Mouse (Mus musculus): ENCODE measurements at regions not wholly inside any gene's neighbourhood (a gene's known extent, or its start where the extent isn't known, plus 50 kb on each side); places are given as distances from the start of the nearest gene placed in this dataset.

DNA sequence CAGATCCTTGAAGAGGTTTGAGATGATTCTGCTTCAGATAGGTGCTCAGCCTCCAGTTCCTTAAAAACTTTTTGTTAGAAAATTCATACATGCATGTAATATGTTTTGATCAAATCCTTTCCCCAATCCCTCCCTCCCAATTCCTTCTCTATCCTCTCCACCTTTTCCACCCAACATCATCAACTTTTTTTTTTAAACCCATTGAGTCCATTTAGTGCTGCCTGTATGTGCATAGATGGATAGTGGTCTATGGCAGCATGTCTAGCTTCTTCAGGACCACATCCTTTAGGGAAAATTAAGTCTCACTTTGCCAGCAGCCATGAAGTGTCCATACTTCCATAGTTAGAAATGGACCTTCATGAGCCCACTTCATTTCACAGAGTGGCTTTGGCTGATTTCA, 167.2 kb upstream of the Klhl29 start:
- H3K4me2 ChIP-seq: no peak overlapping the region
- no peak overlapping the region for H3K27ac ChIP-seq
- H3K4me3 ChIP-seq (replicated peaks): no peak overlapping the region
- ATAC-seq (ENCODE audit: insufficient number of reproducible peaks, insufficient read depth, low FRiP score, low TSS enrichment, low read depth): no peak
- no peaks in the 10 kb centered on the region for H3K4me1 ChIP-seq (replicated peaks)
- H3K27me3 ChIP-seq: no peaks in the 10 kb centered on the region
- no peaks in the 10 kb centered on the region for H3K36me3 ChIP-seq
- no peak overlapping the region for H3K9ac ChIP-seq (replicated peaks)
- no peaks in the 10 kb centered on the region for H3K9me3 ChIP-seq

DNA sequence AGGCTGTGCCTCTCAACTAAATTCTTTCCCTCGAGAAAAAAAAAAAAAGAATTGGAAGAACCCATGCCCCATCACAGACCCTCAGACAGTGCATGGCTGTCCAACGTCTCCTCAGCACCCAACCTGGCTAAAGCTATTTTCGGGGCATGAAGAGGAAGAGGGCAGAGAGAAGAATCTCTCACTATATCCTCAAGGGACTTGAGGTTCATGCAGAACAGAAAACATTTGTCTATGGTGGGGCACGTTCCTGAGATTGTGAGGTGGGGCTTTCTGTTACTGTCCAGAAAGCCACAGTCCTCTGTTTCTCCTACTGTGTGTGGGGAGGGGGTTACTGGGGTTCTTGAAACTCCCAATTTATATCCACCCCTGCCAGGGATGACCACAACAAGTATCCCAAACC, 120.8 kb upstream of the Klhl29 start:
- WGBS: 83% methylated on average over 4 of the region's 4 CpGs
- H3K9ac ChIP-seq (replicated peaks): no peak overlapping the region
- no peaks in the 10 kb centered on the region for H3K27me3 ChIP-seq
- no peak overlapping the region for H3K27ac ChIP-seq
- H3K4me1 ChIP-seq (replicated peaks): 0 out of 2 replicates have a peak, but pooled peaks cover 3% of the 10 kb centered on the region
- H3K36me3 ChIP-seq: no peaks in the 10 kb centered on the region
- H3K4me2 ChIP-seq: no peak overlapping the region
- H3K4me3 ChIP-seq (replicated peaks): no peak overlapping the region
- H3K9me3 ChIP-seq: no peaks in the 10 kb centered on the region
- ATAC-seq (ENCODE audit: insufficient number of reproducible peaks, insufficient read depth, low FRiP score, low TSS enrichment, low read depth): no peak

GRCm38 (mm10) chr12:5494657-5495512, 119.4 kb upstream of the Klhl29 start:
- H3K9me3 ChIP-seq: no peaks in the 10 kb centered on the region
- H3K4me1 ChIP-seq (replicated peaks): 0 out of 2 replicates have a peak, but pooled peaks cover 3% of the 10 kb centered on the region
- peak overlapping the region; percentile 76; the same call in 1 of the 2 replicates for H3K27ac ChIP-seq
- peak; percentile 90; the same call in 1 of the 2 replicates for ATAC-seq (ENCODE audit: insufficient number of reproducible peaks, insufficient read depth, low FRiP score, low TSS enrichment, low read depth)
- H3K4me2 ChIP-seq: no peak overlapping the region
- no peaks in the 10 kb centered on the region for H3K36me3 ChIP-seq
- no peak overlapping the region for H3K4me3 ChIP-seq (replicated peaks)
- WGBS: 48% methylated on average over 7 of the region's 7 CpGs
- no peaks in the 10 kb centered on the region for H3K27me3 ChIP-seq
- no peak overlapping the region for H3K9ac ChIP-seq (replicated peaks)

DNA sequence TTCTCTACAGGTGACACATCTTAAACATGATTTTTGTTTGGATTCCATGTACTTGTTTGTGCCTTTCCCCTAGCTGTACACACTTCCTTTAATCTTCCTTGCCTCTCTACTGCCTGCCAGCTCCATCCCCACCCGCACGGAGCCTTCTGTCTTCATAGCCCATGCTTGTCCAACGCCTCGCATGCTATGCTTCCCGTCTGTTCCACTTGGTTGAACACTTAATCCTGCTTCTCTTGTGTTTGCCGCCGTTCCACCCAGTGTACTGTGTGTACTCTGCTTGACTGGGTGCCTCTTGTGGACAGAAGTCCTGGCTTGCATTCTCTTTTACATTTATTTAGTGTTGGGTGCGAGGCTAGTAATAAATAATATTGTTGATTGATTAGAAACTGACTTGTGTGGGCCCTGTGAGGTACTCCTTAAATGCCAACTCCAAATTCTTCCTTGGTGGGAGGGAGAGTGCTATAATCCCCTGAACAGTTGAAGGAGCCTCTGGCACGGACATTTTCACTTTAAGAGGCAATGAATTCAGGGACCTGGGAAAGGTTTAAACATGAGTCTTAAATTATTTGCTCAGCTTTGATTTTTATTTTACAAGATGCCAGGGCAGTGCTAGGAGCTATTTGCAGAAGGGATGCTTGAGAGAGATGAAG, 88.9 kb upstream of the Klhl29 start:
- Histone ChIP-seq H3K36me3 (no peaks in the 10 kb centered on the region), H3K4me3 (replicated peaks) (no peak overlapping the region), H3K4me2 (no peak overlapping the region), H3K27me3 (no peaks in the 10 kb centered on the region), H3K9ac (replicated peaks) (no peak overlapping the region), H3K4me1 (replicated peaks) (peaks cover 10% of the 10 kb centered on the region; the same call in 1 of the 2 replicates), H3K27ac (no peak overlapping the region), H3K9me3 (no peaks in the 10 kb centered on the region)
- 58% methylated on average over 9 of the region's 9 CpGs for WGBS
- ATAC-seq (ENCODE audit: insufficient number of reproducible peaks, insufficient read depth, low FRiP score, low TSS enrichment, low read depth): no peak

- WGBS: 90% methylated on average over 2 of the region's 2 CpGs
- no peak overlapping the region for H3K9ac ChIP-seq (replicated peaks)
- no peak overlapping the region for H3K27ac ChIP-seq
- H3K27me3 ChIP-seq: no peaks in the 10 kb centered on the region
- no peak overlapping the region for H3K4me3 ChIP-seq (replicated peaks)
- H3K4me1 ChIP-seq (replicated peaks): no peaks in the 10 kb centered on the region
- H3K9me3 ChIP-seq: no peaks in the 10 kb centered on the region
- ATAC-seq (ENCODE audit: insufficient number of reproducible peaks, insufficient read depth, low FRiP score, low TSS enrichment, low read depth): no peak
- no peak overlapping the region for H3K4me2 ChIP-seq
- H3K36me3 ChIP-seq: no peaks in the 10 kb centered on the region
These were observed 77.7 kb upstream of the Klhl29 start for GRCm38 (mm10) chr12:5453157-5453556.

- 69% methylated on average over 2 of the region's 2 CpGs for WGBS
These were observed 68.2 kb upstream of the Klhl29 start for GRCm38 (mm10) chr12:5443730-5444129.

GRCm38 (mm10) chr12:5443091-5443531, 67.6 kb upstream of the Klhl29 start:
- WGBS: 70% methylated on average over 7 of the region's 7 CpGs
- H3K36me3 ChIP-seq: no peaks in the 10 kb centered on the region
- ATAC-seq (ENCODE audit: insufficient number of reproducible peaks, insufficient read depth, low FRiP score, low TSS enrichment, low read depth): no peak
- no peak overlapping the region for H3K9ac ChIP-seq (replicated peaks)
- H3K27me3 ChIP-seq: no peaks in the 10 kb centered on the region
- H3K4me3 ChIP-seq (replicated peaks): no peak overlapping the region
- no peak overlapping the region for H3K4me2 ChIP-seq
- no peak overlapping the region for H3K27ac ChIP-seq
- H3K4me1 ChIP-seq (replicated peaks): peaks cover 12% of the 10 kb centered on the region; the same call in 1 of the 2 replicates
- no peaks in the 10 kb centered on the region for H3K9me3 ChIP-seq

More at GRCm38 (mm10) chr12:5443730-5444129, 68.2 kb upstream of the Klhl29 start:
- H3K4me3 ChIP-seq (replicated peaks): no peak overlapping the region
- H3K9ac ChIP-seq (replicated peaks): no peak overlapping the region
- no peak overlapping the region for H3K4me2 ChIP-seq
- no peaks in the 10 kb centered on the region for H3K9me3 ChIP-seq
- ATAC-seq (ENCODE audit: insufficient number of reproducible peaks, insufficient read depth, low FRiP score, low TSS enrichment, low read depth): no peak
- H3K27ac ChIP-seq: no peak overlapping the region
- H3K36me3 ChIP-seq: no peaks in the 10 kb centered on the region
- H3K4me1 ChIP-seq (replicated peaks): peaks cover 12% of the 10 kb centered on the region; the same call in 1 of the 2 replicates
- H3K27me3 ChIP-seq: no peaks in the 10 kb centered on the region

DNA sequence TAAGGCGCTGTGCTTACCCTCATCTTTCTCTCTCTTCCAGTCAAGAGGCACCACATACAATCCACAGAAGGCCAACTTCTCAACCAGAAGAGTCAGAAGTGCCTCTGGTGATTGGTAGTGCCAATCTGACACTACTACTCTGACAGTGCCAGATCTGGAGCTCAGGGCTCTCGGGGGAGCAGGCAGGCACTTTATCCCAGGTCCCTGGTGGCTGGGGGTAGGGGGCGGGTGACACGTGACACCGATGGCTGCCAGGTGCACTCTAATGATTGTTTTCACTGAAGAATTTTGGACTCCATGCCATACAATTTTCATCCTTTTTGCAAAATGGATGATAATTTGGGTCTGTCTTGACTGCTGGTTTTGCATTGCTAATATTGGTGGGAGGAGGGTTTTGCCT, 67.2 kb upstream of the Klhl29 start:
- no peaks in the 10 kb centered on the region for H3K9me3 ChIP-seq
- no peak overlapping the region for H3K4me3 ChIP-seq (replicated peaks)
- no peaks in the 10 kb centered on the region for H3K27me3 ChIP-seq
- H3K4me2 ChIP-seq: no peak overlapping the region
- ATAC-seq (ENCODE audit: insufficient number of reproducible peaks, insufficient read depth, low FRiP score, low TSS enrichment, low read depth): no peak
- 68% methylated on average over 5 of the region's 5 CpGs for WGBS
- peaks cover 12% of the 10 kb centered on the region; the same call in 1 of the 2 replicates for H3K4me1 ChIP-seq (replicated peaks)
- no peaks in the 10 kb centered on the region for H3K36me3 ChIP-seq
- no peak overlapping the region for H3K27ac ChIP-seq
- H3K9ac ChIP-seq (replicated peaks): no peak overlapping the region

DNA sequence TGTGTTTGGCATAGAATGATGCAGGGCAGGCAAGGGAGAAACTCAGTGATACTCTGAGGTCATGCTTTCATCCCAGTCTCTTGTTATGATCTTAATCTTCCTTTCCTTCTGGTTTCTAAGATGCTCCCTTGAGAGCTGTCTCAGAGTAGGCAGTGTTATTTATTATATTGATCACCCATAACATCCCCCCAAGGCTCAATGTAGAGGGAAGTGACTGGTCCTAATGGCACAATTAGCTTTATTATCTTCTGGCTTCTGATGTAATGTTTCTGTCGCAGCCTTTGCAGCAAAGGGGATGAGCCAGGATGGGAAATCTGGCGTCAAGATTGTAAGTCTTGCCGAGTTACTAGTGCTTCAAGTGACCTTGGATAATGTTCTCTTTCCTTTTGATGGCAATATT, 65.0 kb upstream of the Klhl29 start:
- Histone ChIP-seq H3K27me3 (no peaks in the 10 kb centered on the region), H3K4me2 (no peak overlapping the region), H3K4me1 (replicated peaks) (peaks cover 12% of the 10 kb centered on the region; the same call in 1 of the 2 replicates), H3K9me3 (no peaks in the 10 kb centered on the region), H3K4me3 (replicated peaks) (no peak overlapping the region), H3K27ac (no peak overlapping the region), H3K36me3 (no peaks in the 10 kb centered on the region), H3K9ac (replicated peaks) (no peak overlapping the region)
- no peak for ATAC-seq (ENCODE audit: insufficient number of reproducible peaks, insufficient read depth, low FRiP score, low TSS enrichment, low read depth)
- WGBS: 69% methylated on average over 3 of the region's 3 CpGs

GRCm38 (mm10) chr12:5435876-5436275, 60.4 kb upstream of the Klhl29 start:
- no peak overlapping the region for H3K27ac ChIP-seq
- ATAC-seq (ENCODE audit: insufficient number of reproducible peaks, insufficient read depth, low FRiP score, low TSS enrichment, low read depth): no peak
- 90% methylated on average over 3 of the region's 3 CpGs for WGBS
- no peak overlapping the region for H3K4me2 ChIP-seq
- no peaks in the 10 kb centered on the region for H3K27me3 ChIP-seq
- H3K4me1 ChIP-seq (replicated peaks): peaks cover 13% of the 10 kb centered on the region; the same call in 1 of the 2 replicates
- H3K36me3 ChIP-seq: no peaks in the 10 kb centered on the region
- H3K9me3 ChIP-seq: no peaks in the 10 kb centered on the region
- no peak overlapping the region for H3K4me3 ChIP-seq (replicated peaks)
- no peak overlapping the region for H3K9ac ChIP-seq (replicated peaks)

DNA sequence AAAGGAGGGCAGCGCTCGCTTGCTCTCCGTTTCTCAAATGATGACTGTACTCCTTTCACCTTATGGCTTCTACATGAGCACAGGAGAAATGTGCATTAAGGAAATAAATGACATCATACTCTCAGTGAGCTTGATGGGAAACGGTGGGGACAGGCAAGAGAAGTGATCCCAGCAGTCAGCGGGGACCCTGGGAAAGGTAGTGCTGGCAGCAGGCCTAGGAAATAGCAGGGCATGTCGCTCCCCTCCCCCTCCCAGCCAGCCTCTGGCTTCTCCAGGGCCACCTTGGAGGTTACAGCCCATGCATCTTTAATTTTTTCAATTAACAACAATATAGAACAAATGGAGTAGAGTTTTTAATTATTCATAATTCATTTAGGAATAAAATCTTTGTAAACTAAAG, 58.6 kb upstream of the Klhl29 start:
- WGBS: 45% methylated on average over 6 of the region's 6 CpGs
- H3K36me3 ChIP-seq: no peaks in the 10 kb centered on the region
- no peak for ATAC-seq (ENCODE audit: insufficient number of reproducible peaks, insufficient read depth, low FRiP score, low TSS enrichment, low read depth)

More for the DNA sequence above, 58.6 kb upstream of the Klhl29 start:
- Histone ChIP-seq H3K9ac (replicated peaks) (no peak overlapping the region), H3K4me2 (no peak overlapping the region), H3K4me3 (replicated peaks) (no peak overlapping the region), H3K4me1 (replicated peaks) (peaks cover 13% of the 10 kb centered on the region; the same call in 1 of the 2 replicates), H3K27ac (no peak overlapping the region), H3K27me3 (no peaks in the 10 kb centered on the region), H3K9me3 (no peaks in the 10 kb centered on the region)

Data from limb, embryonic 12.5 days (tissue).